Mouse (Mus musculus): Measurements from ENCODE around the gene Csrp3.

DNA sequence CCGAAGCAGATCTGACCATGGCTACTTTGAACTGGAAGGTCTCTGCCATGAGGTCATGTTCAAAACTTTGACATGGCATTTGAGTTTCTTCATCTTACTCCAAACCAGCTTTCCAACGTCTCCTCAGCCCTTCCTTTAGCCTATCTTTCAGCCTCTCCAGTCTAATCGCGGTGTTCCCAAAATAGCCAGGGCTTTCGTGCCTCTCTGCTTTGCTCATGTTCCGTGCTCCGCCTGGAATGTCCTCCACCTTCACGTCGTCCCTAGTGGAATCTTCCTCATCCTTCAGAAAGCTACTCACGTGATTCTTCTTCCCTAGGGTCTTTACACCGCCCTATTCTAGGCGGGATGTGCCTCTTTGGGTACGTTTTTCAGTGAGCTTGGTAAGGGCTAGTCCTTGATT, 5.7 kb upstream of the Csrp3 start:
- TF ChIP-seq GATA1 (IDR thresholded peaks at IDR 0.05; ENCODE audit: borderline replicate concordance, low read length) (no peak), FLI1 (IDR thresholded peaks at IDR 0.05; ENCODE audit: low read length) (no peak)
